Mouse (Mus musculus): ENCODE measurements around the gene P2rx1.

P2rx1 gene

DNA sequence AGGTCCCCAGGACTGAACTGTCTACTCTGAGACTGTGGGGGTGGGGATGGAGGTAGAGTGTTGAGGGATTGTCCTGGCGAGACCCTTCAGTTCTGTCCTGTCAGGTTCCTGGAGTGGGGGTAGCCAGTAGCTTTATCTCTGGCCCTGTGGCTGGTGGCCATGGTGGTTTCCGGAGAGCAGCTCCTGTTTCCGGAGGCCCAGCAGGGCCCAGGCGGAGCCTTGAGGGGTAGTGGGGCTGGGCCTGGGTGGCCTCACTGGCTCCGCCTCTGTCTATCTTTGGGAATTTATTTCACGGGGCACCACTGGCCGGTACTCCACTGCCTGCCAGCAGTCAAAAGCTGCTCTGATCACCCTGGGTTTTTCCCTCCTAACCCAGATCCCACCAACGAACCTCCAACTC is at the start of gene P2rx1:
Gene P2rx1, plus strand, starts transcription at position 333 of the 400 bp plus-strand sequence.
- DNase-seq (ENCODE audit: low spot score) = no peak

DNA sequence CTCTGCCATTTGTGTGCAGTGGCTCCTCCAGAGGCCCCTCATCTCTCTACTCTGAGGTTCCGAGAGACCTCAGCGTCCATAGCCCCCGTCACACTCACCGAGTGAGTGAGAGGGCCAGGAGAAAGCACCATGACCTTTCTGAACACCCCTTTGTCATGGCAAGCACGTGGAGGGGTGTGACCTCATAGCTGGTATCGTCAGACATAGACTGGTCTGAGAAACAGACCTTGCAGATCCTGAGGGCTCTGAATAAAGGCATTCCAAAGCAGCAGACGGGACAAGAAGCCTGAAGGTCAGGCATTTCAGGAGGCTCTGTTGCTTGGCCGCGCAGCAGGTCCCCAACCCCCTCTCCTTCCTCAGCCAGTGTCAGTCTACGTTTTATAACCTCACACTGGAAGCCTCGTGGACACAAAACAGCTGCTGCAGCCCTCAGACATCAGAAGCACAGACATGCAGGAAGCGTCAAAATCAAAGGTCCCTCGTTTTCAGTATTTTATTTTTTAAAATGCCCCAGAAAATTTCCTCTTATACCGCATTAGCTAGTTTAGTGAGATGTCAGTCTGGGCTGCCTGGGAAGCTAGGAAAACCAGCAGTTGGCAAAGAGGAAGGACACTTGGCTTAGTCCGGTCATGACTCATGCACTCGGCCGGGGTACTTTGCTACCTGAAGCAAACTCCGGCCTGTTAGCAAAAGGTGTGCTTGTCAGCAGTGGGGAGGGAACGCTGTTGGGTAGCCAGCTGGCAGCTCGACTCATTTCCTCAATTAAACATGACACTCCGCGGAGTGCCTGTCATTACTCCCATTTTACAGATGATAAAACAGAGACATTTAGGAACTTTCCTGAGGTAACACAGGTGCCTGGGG is 47.5 kb upstream of the P2rx1 start:
- no peak for DNase-seq (ENCODE audit: low spot score)

DNA sequence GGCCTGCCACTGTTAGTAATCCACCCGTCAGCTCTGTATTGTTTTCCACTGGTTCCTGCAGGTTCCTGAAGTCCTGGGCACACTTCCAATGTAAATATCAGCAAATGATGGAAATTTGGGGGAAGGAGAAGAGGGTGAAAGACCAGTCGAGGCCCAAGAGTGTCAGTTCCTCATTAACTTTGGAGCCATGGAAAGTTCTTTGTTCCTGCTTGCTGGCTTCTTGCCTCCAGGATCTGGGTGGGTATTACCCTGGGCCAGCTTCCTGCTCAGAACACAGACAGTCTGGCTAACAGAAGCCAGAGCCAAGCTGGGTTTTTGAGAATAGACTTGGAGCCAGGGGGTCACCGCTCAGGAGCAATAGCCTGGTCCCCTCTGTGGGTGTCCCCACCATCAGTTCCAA is 46.7 kb upstream of the P2rx1 start:
- no peak for DNase-seq (ENCODE audit: low spot score)

- DNase-seq (ENCODE audit: low spot score) = no peak
These were observed 46.2 kb upstream of the P2rx1 start for GRCm38 (mm10) chr11:72952697-72953096.

DNA sequence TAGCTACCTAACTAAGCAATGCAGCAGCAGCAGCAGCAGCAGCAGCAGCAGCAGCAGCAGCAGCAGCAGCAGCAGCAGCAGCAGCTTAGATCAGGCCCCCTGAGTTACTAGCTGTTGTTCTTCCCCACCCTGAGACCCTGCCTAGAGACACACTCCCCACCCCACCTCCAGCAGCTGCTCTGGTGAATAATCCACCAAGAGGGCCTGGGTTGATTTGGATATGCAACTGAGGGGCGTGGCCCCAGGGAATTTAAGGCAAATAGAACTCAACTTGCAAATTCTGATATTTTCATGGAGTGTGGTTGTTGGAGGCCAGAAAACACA is 45.8 kb upstream of the P2rx1 start:
- no peak for DNase-seq (ENCODE audit: low spot score)

DNA sequence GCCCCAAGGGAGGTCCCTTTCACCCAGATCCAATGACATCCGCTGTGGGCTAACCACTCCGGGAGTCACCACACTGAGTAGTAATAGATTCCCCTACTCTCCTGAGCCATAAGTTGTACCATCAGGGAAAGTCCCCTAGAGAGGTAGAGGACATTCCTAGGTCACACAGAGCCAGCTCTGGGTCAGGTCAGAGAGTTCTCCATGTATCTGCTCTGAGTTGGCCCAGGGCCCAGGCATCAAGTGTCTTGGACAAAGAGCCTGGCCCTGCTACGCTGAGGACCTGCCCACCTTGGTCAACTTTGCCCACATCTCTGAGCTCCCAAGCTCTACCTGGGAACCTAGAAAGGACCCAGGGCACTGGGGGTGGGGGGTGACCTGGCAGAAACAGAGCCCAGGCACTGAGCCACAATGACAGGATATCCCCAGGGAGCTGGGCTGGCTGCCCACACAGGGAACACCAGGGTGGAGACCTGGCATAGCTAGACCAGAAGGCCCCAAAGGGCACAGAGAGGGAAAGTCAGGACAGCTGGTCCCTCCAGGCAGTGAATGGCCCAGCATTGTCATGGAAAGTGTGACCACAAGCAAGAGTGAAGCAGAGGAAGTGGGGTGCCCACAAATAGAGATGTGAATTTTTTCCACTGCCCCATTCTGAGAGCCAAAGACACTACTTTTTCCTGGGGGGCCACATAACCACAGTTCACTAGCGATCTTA is 45.3 kb upstream of the P2rx1 start:
- no peak for DNase-seq (ENCODE audit: low spot score)

- DNase-seq (ENCODE audit: low spot score) = no peak
These were observed 44.7 kb upstream of the P2rx1 start for GRCm38 (mm10) chr11:72954216-72954615.

DNA sequence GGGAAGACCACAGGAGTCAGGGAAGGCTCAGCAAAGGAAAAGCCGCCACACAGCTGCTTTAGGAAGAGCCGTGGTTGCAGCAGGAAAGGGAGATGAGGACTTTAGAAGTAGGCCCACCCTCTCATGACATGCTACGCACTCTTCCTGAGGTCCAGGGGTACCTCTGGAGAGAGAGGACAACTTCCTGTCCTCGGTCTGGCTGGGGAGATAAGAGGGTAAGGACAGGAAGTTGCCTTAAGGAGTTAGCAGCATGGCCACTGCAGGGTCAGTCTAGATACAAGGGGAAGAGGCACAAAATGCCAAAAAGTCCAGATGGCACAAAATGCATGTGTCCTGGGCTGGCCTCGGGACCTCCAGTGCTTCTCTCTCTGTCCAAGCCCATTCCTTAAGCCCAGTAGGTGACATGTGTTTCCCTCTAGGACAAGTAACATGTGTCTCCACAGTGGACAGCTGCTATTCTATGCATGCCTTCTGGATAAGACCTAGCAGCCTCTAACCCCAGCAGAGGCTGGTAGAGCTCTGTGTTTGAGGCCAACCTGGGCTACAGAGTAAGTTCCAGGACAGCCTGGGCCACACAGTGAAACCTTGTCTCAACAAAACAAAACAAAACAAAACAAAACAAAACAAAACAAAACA is 43.4 kb upstream of the P2rx1 start:
- DNase-seq (ENCODE audit: low spot score) = no peak

GRCm38 (mm10) chr11:72957318-72957717 is 41.6 kb upstream of the P2rx1 start:
- no peak for DNase-seq (ENCODE audit: low spot score)

- no peak for DNase-seq (ENCODE audit: low spot score)
These were observed 38.8 kb upstream of the P2rx1 start for GRCm38 (mm10) chr11:72959924-72960679.

GRCm38 (mm10) chr11:72960723-72961071 is 38.2 kb upstream of the P2rx1 start:
- DNase-seq (ENCODE audit: low spot score) = no peak

DNA sequence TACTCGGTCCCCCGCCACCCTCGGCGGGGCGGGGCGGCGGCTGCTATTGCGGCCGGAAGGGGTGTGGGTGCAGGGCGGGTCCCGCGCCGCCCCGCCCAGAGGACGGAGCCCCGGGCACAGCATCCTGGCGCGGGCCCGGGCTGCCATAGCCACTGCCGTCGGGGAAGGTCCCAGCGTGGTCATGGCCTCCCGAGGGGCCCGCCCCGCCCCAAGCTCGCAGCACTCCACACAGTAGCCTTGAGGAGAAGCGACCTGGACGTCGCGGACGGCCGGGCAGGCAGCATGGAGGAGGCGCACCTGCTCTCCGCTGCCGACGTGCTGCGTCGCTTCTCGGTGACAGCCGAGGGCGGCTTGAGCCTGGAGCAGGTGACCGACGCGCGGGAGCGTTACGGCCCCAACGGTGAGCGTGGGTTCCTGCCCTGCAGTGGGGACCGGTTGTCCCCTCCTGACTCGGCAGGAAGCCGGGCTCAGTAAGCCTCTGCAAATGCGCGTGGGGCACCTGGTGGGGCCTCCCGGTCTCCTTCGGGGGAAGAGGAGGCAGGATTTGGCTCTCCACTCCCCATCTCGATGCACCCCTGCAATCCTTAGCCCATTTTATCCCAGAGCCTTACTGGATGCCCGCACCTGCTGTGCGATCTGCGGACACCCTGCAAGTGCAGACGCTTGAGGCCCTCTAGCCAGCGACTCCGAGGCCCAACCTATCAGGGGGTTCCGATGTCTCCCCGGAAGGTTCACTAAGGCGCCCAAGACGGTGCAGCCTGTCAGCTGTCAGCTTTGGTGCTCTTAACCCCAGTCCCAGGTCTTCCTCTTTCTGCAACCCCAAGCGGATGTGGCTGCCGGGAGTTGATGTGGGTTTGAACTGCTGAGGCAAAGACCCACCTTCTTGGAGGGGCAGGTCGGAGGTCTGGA is 37.6 kb upstream of the P2rx1 start, which contains the start of gene Atp2a3:
Gene Atp2a3, plus strand, starts transcription at position 98 of the 909 bp plus-strand sequence.
- DNase-seq (ENCODE audit: low spot score) = peak; percentile 83

GRCm38 (mm10) chr11:72962378-72962777 is 36.5 kb upstream of the P2rx1 start:
- no peak for DNase-seq (ENCODE audit: low spot score)

GRCm38 (mm10) chr11:72963058-72963788 is 35.7 kb upstream of the P2rx1 start:
- no peak for DNase-seq (ENCODE audit: low spot score)

DNA sequence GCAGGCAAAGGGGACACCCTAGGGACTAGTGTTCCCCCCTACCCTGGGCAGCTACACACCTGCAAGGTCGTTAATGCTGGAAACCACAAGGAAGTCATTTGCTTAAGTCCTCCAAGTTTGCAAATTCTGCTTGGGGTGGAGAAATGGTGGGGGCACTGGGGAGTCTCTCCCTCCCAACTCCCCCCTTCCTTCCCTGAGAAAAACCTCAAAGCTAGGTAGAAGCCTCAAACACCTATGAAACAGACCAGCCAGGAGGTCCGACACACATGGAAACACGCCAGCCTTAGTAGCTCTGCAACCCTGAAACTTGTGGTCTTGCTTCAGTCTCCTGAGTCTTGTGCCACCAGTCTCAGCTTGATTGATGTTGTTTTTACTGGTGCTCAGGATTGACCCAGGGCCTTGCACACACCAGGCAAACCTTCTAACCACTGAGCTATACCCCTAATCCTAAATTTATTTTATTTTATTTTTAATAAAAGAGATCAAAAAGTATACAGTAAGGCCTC is 35.1 kb upstream of the P2rx1 start:
- DNase-seq (ENCODE audit: low spot score) = no peak

- DNase-seq (ENCODE audit: low spot score) = no peak
These were observed 23.9 kb upstream of the P2rx1 start for GRCm38 (mm10) chr11:72974995-72975503.

- no peak for DNase-seq (ENCODE audit: low spot score)
These were observed 16.4 kb upstream of the P2rx1 start for GRCm38 (mm10) chr11:72982516-72982915.

DNA sequence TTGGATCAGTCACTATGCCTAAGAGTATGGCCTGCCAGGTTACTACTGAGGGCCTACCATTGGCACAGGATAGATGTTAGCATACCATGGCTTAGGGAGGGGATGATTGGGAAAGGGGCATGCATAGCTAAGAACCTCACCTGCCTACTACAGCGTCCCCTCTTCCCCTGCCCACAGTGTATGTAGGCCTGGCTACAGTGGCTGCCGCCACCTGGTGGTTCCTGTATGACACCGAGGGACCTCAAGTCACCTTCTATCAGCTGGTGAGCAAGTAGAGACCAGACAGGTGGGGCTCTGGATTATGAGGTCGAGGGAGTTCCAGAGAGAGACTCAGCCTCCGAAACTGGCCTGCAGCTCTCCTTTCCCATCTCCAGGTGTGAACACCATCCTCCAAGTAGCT is 15.6 kb upstream of the P2rx1 start:
- DNase-seq (ENCODE audit: low spot score) = no peak

GRCm38 (mm10) chr11:72986745-72987144 is 12.2 kb upstream of the P2rx1 start:
- no peak for DNase-seq (ENCODE audit: low spot score)

DNA sequence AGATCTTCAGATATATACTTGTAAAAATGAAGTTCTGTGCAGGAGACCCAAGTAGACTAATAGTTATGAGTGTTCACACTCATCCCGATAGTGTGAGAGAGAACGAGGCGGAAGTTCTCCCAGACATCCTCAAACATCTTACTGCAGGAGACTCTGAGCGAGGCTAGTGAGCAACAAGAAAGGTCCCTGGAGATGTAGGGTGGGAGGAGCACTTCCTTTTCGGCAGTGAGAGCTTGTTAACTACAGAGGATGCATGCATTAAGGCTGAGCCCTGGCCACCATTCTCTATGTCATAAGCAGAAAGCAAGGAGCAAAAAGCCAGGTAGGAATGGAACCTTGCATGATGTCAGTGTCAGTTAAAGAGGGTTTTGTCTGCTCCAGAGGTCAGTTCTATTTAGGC is 11.7 kb upstream of the P2rx1 start:
- no peak for DNase-seq (ENCODE audit: low spot score)

All from T-cell, adult 2 months (primary cell).